Mouse (Mus musculus) midbrain, embryonic 15.5 days (tissue): ENCODE results near the gene Pde4d. TPM values are rescaled to one million over a fixed set of nuclear protein-coding genes. Genes with fewer than 3 reads are reported as not detected.

Experiments
- ATAC-seq: fragments of 200-750 bp; cut with Nextera tagmentation; replicated peaks from 2 replicates; pipeline ENCODE4 v1.8.0; 2017; ENCODE audit warnings: moderate TSS enrichment
- H3K27ac ChIP-seq: fragments of 300-500 bp; sonication (generic); 2 replicates; pipeline ENCODE4 v1.5.1; 2015; ENCODE audit warnings: mild to moderate bottlenecking, inconsistent platforms
- H3K27me3 ChIP-seq: fragments of 300-500 bp; sonication (generic); replicated peaks from 2 replicates; pipeline ENCODE4 v1.6.1; 2015; ENCODE audit warnings: inconsistent platforms
- H3K36me3 ChIP-seq: fragments of 300-500 bp; sonication (generic); replicated peaks from 2 replicates; pipeline ENCODE4 v1.6.1; 2015; ENCODE audit warnings: inconsistent platforms
- H3K4me1 ChIP-seq: fragments of 300-500 bp; sonication (generic); 2 replicates; pipeline ENCODE4 v1.6.1; 2015; ENCODE audit warnings: inconsistent platforms
- H3K4me2 ChIP-seq: fragments of 300-500 bp; sonication (generic); 2 replicates; pipeline ENCODE4 v1.6.1; 2015; ENCODE audit warnings: inconsistent platforms, mild to moderate bottlenecking, moderate library complexity
- H3K4me3 ChIP-seq: fragments of 300-500 bp; sonication (generic); 2 replicates; pipeline ENCODE4 v1.5.1; 2015; ENCODE audit warnings: mild to moderate bottlenecking, inconsistent platforms
- H3K9ac ChIP-seq: fragments of 300-500 bp; sonication (generic); 2 replicates; pipeline ENCODE4 v1.6.1; 2015; ENCODE audit warnings: mild to moderate bottlenecking, inconsistent platforms
- H3K9me3 ChIP-seq: fragments of 300-500 bp; sonication (generic); 2 replicates; pipeline ENCODE4 v1.6.1; 2016; ENCODE audit warnings: inconsistent platforms
- WGBS: fragments of 180-500 bp; shearing (Covaris S2); methylation state at CpG from one replicate; pipeline ENCODE4 v1.1.7; 2015; ENCODE audit warnings: mixed read lengths; 5-methylcytosine and 5-hydroxymethylcytosine counted together
- polyA plus RNA-seq: library from polyadenylated mRNA; unstranded; fragments of >200 nt; fragmentation: Nextera tagmentation; extraction: Ambion mirVana; gene quantifications from 2 replicates; pipeline ENCODE4 v1.2.1, GENCODE M21; 2015

Pde4d gene
- polyA plus RNA-seq, 1 experiment from 2014 or later, result 27.1 TPM

- ATAC-seq, result no peak
- WGBS, result 49% methylated on average over 3 of the region's 3 CpGs
- Histone ChIP-seq H3K27me3 (no peaks in the 10 kb centered on the region), H3K4me1 (0 out of 2 replicates have a peak, but pooled peaks cover 3% of the 10 kb centered on the region), H3K27ac (no peak overlapping the region), H3K4me3 (no peak overlapping the region), H3K36me3 (no peaks in the 10 kb centered on the region), H3K9me3 (no peaks in the 10 kb centered on the region), H3K9ac (no peak overlapping the region), H3K4me2 (no peak overlapping the region)
These were observed 892.2 kb downstream of the Pde4d start for GRCm38 (mm10) chr13:109341902-109342301.

GRCm38 (mm10) chr13:109342469-109342868 lies 892.7 kb downstream of the Pde4d start:
- Histone ChIP-seq H3K27ac (no peak overlapping the region), H3K27me3 (no peaks in the 10 kb centered on the region), H3K9me3 (no peaks in the 10 kb centered on the region), H3K4me1 (0 out of 2 replicates have a peak, but pooled peaks cover 3% of the 10 kb centered on the region), H3K9ac (no peak overlapping the region), H3K4me3 (no peak overlapping the region), H3K36me3 (no peaks in the 10 kb centered on the region), H3K4me2 (no peak overlapping the region)
- WGBS, result 54% methylated on average over 6 of the region's 6 CpGs
- no peak for ATAC-seq

GRCm38 (mm10) chr13:109343596-109343995 lies 893.8 kb downstream of the Pde4d start:
- WGBS, result 2% methylated on average over 4 of the region's 4 CpGs
- H3K4me2 ChIP-seq, result no peak overlapping the region

GRCm38 (mm10) chr13:109347770-109348169 lies 898.0 kb downstream of the Pde4d start:
- Histone ChIP-seq H3K4me1 (peaks cover 8% of the 10 kb centered on the region; the same call in 1 of the 2 replicates), H3K4me2 (no peak overlapping the region), H3K9ac (no peak overlapping the region), H3K27me3 (no peaks in the 10 kb centered on the region), H3K27ac (no peak overlapping the region), H3K36me3 (no peaks in the 10 kb centered on the region), H3K4me3 (no peak overlapping the region), H3K9me3 (no peaks in the 10 kb centered on the region)
- WGBS, result 33% methylated on average over 11 of the region's 11 CpGs
- ATAC-seq, result peak; percentile 25; the same call in 1 of the 2 replicates

More at GRCm38 (mm10) chr13:109343596-109343995, 893.8 kb downstream of the Pde4d start:
- Histone ChIP-seq H3K27ac (no peak overlapping the region), H3K36me3 (no peaks in the 10 kb centered on the region), H3K27me3 (no peaks in the 10 kb centered on the region), H3K9me3 (no peaks in the 10 kb centered on the region), H3K4me3 (no peak overlapping the region), H3K4me1 (0 out of 2 replicates have a peak, but pooled peaks cover 3% of the 10 kb centered on the region), H3K9ac (no peak overlapping the region)
- peak; percentile 95 for ATAC-seq

- Histone ChIP-seq H3K4me3 (no peak overlapping the region), H3K4me1 (peaks cover 7% of the 10 kb centered on the region; the same call in 1 of the 2 replicates), H3K27ac (no peak overlapping the region), H3K27me3 (no peaks in the 10 kb centered on the region), H3K9ac (no peak overlapping the region), H3K36me3 (no peaks in the 10 kb centered on the region), H3K9me3 (no peaks in the 10 kb centered on the region), H3K4me2 (no peak overlapping the region)
- 88% methylated on average over 6 of the region's 6 CpGs for WGBS
- no peak for ATAC-seq
These were observed 898.6 kb downstream of the Pde4d start for GRCm38 (mm10) chr13:109348316-109348715.

- no peaks in the 10 kb centered on the region for H3K36me3 ChIP-seq
- H3K4me1 ChIP-seq, result peaks cover 5% of the 10 kb centered on the region; the same call in 1 of the 2 replicates
- no peak overlapping the region for H3K4me3 ChIP-seq
- WGBS, result 30% methylated on average over 7 of the region's 7 CpGs
- 0 out of 2 replicates have a peak overlapping the region, but pooled peaks have one; percentile 50 for H3K27ac ChIP-seq
- peak overlapping the region; percentile 11; the same call in 1 of the 2 replicates for H3K4me2 ChIP-seq
- no peaks in the 10 kb centered on the region for H3K27me3 ChIP-seq
- peak; percentile 59; the same call in 1 of the 2 replicates for ATAC-seq
- no peak overlapping the region for H3K9ac ChIP-seq
- no peaks in the 10 kb centered on the region for H3K9me3 ChIP-seq
These were observed 900.4 kb downstream of the Pde4d start for GRCm38 (mm10) chr13:109350100-109350499.

GRCm38 (mm10) chr13:109354017-109354416 lies 904.3 kb downstream of the Pde4d start:
- H3K9me3 ChIP-seq, result no peaks in the 10 kb centered on the region
- ATAC-seq, result no peak
- no peaks in the 10 kb centered on the region for H3K27me3 ChIP-seq
- no peak overlapping the region for H3K4me3 ChIP-seq
- H3K4me2 ChIP-seq, result no peak overlapping the region
- WGBS, result 83% methylated on average over 7 of the region's 7 CpGs
- peaks cover 5% of the 10 kb centered on the region; the same call in 1 of the 2 replicates for H3K4me1 ChIP-seq
- H3K27ac ChIP-seq, result no peak overlapping the region
- H3K36me3 ChIP-seq, result no peaks in the 10 kb centered on the region
- no peak overlapping the region for H3K9ac ChIP-seq

- no peak for ATAC-seq
- Histone ChIP-seq H3K9ac (no peak overlapping the region), H3K36me3 (no peaks in the 10 kb centered on the region), H3K27me3 (no peaks in the 10 kb centered on the region), H3K4me3 (no peak overlapping the region), H3K4me1 (no peaks in the 10 kb centered on the region), H3K9me3 (no peaks in the 10 kb centered on the region), H3K27ac (no peak overlapping the region), H3K4me2 (no peak overlapping the region)
- 89% methylated on average over 7 of the region's 7 CpGs for WGBS
These were observed 906.5 kb downstream of the Pde4d start for GRCm38 (mm10) chr13:109356252-109356651.

GRCm38 (mm10) chr13:109359994-109360393 lies 910.2 kb downstream of the Pde4d start:
- no peak overlapping the region for H3K4me3 ChIP-seq
- WGBS, result 94% methylated on average over 2 of the region's 2 CpGs
- no peaks in the 10 kb centered on the region for H3K27me3 ChIP-seq
- no peak overlapping the region for H3K9ac ChIP-seq
- H3K4me2 ChIP-seq, result no peak overlapping the region
- H3K9me3 ChIP-seq, result no peaks in the 10 kb centered on the region
- ATAC-seq, result no peak
- no peak overlapping the region for H3K27ac ChIP-seq
- H3K36me3 ChIP-seq, result no peaks in the 10 kb centered on the region
- no peaks in the 10 kb centered on the region for H3K4me1 ChIP-seq

GRCm38 (mm10) chr13:109362340-109362739 lies 912.6 kb downstream of the Pde4d start:
- H3K9me3 ChIP-seq, result no peaks in the 10 kb centered on the region
- H3K4me3 ChIP-seq, result no peak overlapping the region
- no peak overlapping the region for H3K4me2 ChIP-seq
- H3K27ac ChIP-seq, result no peak overlapping the region
- H3K9ac ChIP-seq, result no peak overlapping the region
- no peaks in the 10 kb centered on the region for H3K27me3 ChIP-seq
- H3K4me1 ChIP-seq, result no peaks in the 10 kb centered on the region
- 78% methylated on average over 6 of the region's 6 CpGs for WGBS
- no peak for ATAC-seq
- no peaks in the 10 kb centered on the region for H3K36me3 ChIP-seq

GRCm38 (mm10) chr13:109374465-109374864 lies 924.7 kb downstream of the Pde4d start:
- 84% methylated on average over 5 of the region's 5 CpGs for WGBS
- Histone ChIP-seq H3K4me1 (no peaks in the 10 kb centered on the region), H3K4me3 (no peak overlapping the region), H3K27ac (no peak overlapping the region), H3K4me2 (no peak overlapping the region), H3K36me3 (no peaks in the 10 kb centered on the region), H3K27me3 (no peaks in the 10 kb centered on the region), H3K9me3 (no peaks in the 10 kb centered on the region), H3K9ac (no peak overlapping the region)
- ATAC-seq, result no peak

- Histone ChIP-seq H3K9me3 (no peaks in the 10 kb centered on the region), H3K4me2 (no peak overlapping the region), H3K4me3 (no peak overlapping the region), H3K4me1 (no peaks in the 10 kb centered on the region), H3K27ac (no peak overlapping the region), H3K36me3 (no peaks in the 10 kb centered on the region), H3K9ac (no peak overlapping the region), H3K27me3 (no peaks in the 10 kb centered on the region)
- 70% methylated on average over 1 of the region's 1 CpGs for WGBS
- no peak for ATAC-seq
These were observed 926.9 kb downstream of the Pde4d start for GRCm38 (mm10) chr13:109376681-109377080.

GRCm38 (mm10) chr13:109380149-109380548 lies 930.4 kb downstream of the Pde4d start:
- Histone ChIP-seq H3K4me3 (no peak overlapping the region), H3K27ac (no peak overlapping the region), H3K4me2 (no peak overlapping the region), H3K9ac (no peak overlapping the region), H3K9me3 (no peaks in the 10 kb centered on the region), H3K36me3 (no peaks in the 10 kb centered on the region), H3K27me3 (no peaks in the 10 kb centered on the region), H3K4me1 (no peaks in the 10 kb centered on the region)
- WGBS, result 91% methylated on average over 2 of the region's 2 CpGs
- ATAC-seq, result no peak
